Mouse (Mus musculus): ENCODE data around the gene Tspan18.

- TF ChIP-seq CTCF (IDR thresholded peaks at IDR 0.05; ENCODE audit: extremely low read depth, insufficient read depth, insufficient read length, insufficient replicate concordance) (no peak), POLR2A (IDR thresholded peaks at IDR 0.05; ENCODE audit: low read depth, low read length) (no peak)
Observed at GRCm38 (mm10) chr2:93332277-93332676, 2.0 kb downstream of the Tspan18 start.
